Mouse (Mus musculus) heart, adult 2 months (tissue): Measurements from ENCODE around the gene Vegfd.

Experiments
- CTCF ChIP-seq: fragments of 200-600 bp; IDR thresholded peaks from 2 replicates; pipeline ENCODE4 v1.8.1; 2022; ENCODE audit warnings: antibody characterized with exemption, mild to moderate bottlenecking, moderate library complexity
- POLR2A ChIP-seq: fragments of 200-500 bp; IDR thresholded peaks from 2 replicates; pipeline ENCODE4 v1.6.1; 2011; ENCODE audit warnings: mild to moderate bottlenecking, low read depth, low read length, control low read depth; ENCODE audit not compliant: insufficient read depth

- no peak for TF ChIP-seq CTCF
- no peak for TF ChIP-seq POLR2A
These were observed 58.4 kb downstream of the Vegfd start for GRCm38 (mm10) chrX:164431541-164431940.
